Mouse (Mus musculus) retina, postnatal 1 day (tissue): ENCODE data around the gene Efr3b.
A peak's percentile ranks its signal among the peaks of the same experiment; 100 is the strongest.
"Not testable (repeated sequence)": the region's sequence is repeated elsewhere in the genome, so short reads cannot be mapped to it uniquely, and the experiment has no call there.

Source experiments
- DNase-seq: peaks from one replicate; pipeline ENCODE4 v3.0.0-alpha.2; 2012

The Efr3b gene

GRCm38 (mm10) chr12:3980991-3981349, 57.7 kb downstream of the Efr3b start:
- no peak for DNase-seq

GRCm38 (mm10) chr12:3973169-3973568, 65.5 kb downstream of the Efr3b start:
- not testable (repeated sequence) for DNase-seq

GRCm38 (mm10) chr12:3968380-3968779, 70.3 kb downstream of the Efr3b start:
- DNase-seq, result peak; percentile 45

- DNase-seq, result no peak
These were observed 71.5 kb downstream of the Efr3b start for GRCm38 (mm10) chr12:3967196-3967595.

GRCm38 (mm10) chr12:3960553-3960952, 78.2 kb downstream of the Efr3b start:
- DNase-seq, result peak; percentile 43

- peak; percentile 98 for DNase-seq
These were observed 78.7 kb downstream of the Efr3b start for GRCm38 (mm10) chr12:3959791-3960543.

- DNase-seq, result peak; percentile 61
These were observed 82.4 kb downstream of the Efr3b start for GRCm38 (mm10) chr12:3956351-3956750.

GRCm38 (mm10) chr12:3955371-3955770, 83.3 kb downstream of the Efr3b start:
- DNase-seq, result peak; percentile 62

GRCm38 (mm10) chr12:3954651-3955050, 84.1 kb downstream of the Efr3b start, which contains the start of gene Pomc:
Gene Pomc, plus strand, starts transcription at chr12:3954951.
- DNase-seq, result peak; percentile 11

GRCm38 (mm10) chr12:3947503-3947902, 91.2 kb downstream of the Efr3b start:
- peak; percentile 38 for DNase-seq

- DNase-seq, result peak; percentile 11
These were observed 94.2 kb downstream of the Efr3b start for GRCm38 (mm10) chr12:3944454-3945073.

GRCm38 (mm10) chr12:3942026-3942425, 96.7 kb downstream of the Efr3b start:
- DNase-seq, result peak; percentile 55

- DNase-seq, result not testable (repeated sequence)
These were observed 108.4 kb downstream of the Efr3b start for GRCm38 (mm10) chr12:3930090-3930865.

- peak; percentile 36 for DNase-seq
These were observed 109.9 kb downstream of the Efr3b start for GRCm38 (mm10) chr12:3928841-3929240.

GRCm38 (mm10) chr12:3926127-3926526, 112.6 kb downstream of the Efr3b start:
- DNase-seq, result peak; percentile 69

GRCm38 (mm10) chr12:3919423-3919822, 119.3 kb downstream of the Efr3b start:
- no peak for DNase-seq

- DNase-seq, result no peak
These were observed 120.1 kb downstream of the Efr3b start for GRCm38 (mm10) chr12:3918577-3918976.

- DNase-seq, result peak; percentile 52
These were observed 120.9 kb downstream of the Efr3b start for GRCm38 (mm10) chr12:3917668-3918341.

GRCm38 (mm10) chr12:3915852-3916251, 122.9 kb downstream of the Efr3b start:
- DNase-seq, result no peak
